ENCODE assay signal across 19 mouse cellular contexts in genomic region chr1:75561898-75562238, GRCm38 (mm10). TPM values are rescaled to one million over a fixed set of nuclear protein-coding genes. Genes with fewer than 3 reads are reported as not detected.
DNase-seq lines count a peak whose midpoint lies in the region; ATAC-seq and TF ChIP-seq lines count a peak whose summit lies in the region.
"Had no signal": no experiment of that assay in that cellular context is flagged by ENCODE, and none has a peak within 500 bp of the region (broad histone marks: within the 10 kb centered on the region; RNA-seq: fewer than 3 reads in every experiment).

No protein-coding gene starts in this region.

- no peak for DNase-seq in heart, postnatal 25 days (ENCODE audit: low spot score)
- no peak for DNase-seq in layer of hippocampus, adult 2 months (ENCODE audit: low spot score in 2 of 2)
- no peak for DNase-seq in layer of hippocampus, adult 9-10 months (ENCODE audit: low spot score)
- peak; percentile 40 to 48 for DNase-seq in right cerebral cortex, postnatal 10 days (ENCODE audit: low spot score in 2 of 2)
- DNase-seq in right cerebral cortex, postnatal 36 days (ENCODE audit: low spot score in 2 of 2) = no peak
- DNase-seq in lung, postnatal 36 days = no peak
- DNase-seq: embryo, embryonic 11 days; gastrocnemius, postnatal 36 days; kidney, adult 8-10 months; kidney, postnatal 14 days; layer of hippocampus, postnatal 36 days; liver, embryonic 13.5 days; lung, postnatal 4 days; right cerebral cortex, postnatal 4 days had no signal

- H3K27me3 ChIP-seq in heart, embryonic 15.5 days = no peaks in the 10 kb centered on the region
- H3K27me3 ChIP-seq: embryonic facial prominence, embryonic 15.5 days; limb, embryonic 13.5 days had no signal

- peak overlapping the region; percentile 70 for H3K27ac ChIP-seq in heart, embryonic 15.5 days
- H3K27ac ChIP-seq in layer of hippocampus, adult 2 months = peak overlapping the region; percentile 67
- H3K27ac ChIP-seq: embryonic facial prominence, embryonic 15.5 days; heart, embryonic 10.5 days; limb, embryonic 13.5 days; liver, embryonic 13.5 days had no signal

- no peak for TF ChIP-seq CTCF in layer of hippocampus, adult 2 months (conservative IDR thresholded peaks at IDR 0.05)

- ATAC-seq in heart, embryonic 15.5 days (replicated peaks; ENCODE audit: insufficient number of reproducible peaks, insufficient read depth, low FRiP score, low read depth) = no peak

- no peak overlapping the region for H3K4me2 ChIP-seq in heart, embryonic 15.5 days
- H3K4me2 ChIP-seq: embryonic facial prominence, embryonic 15.5 days; limb, embryonic 13.5 days; liver, embryonic 13.5 days; lung, embryonic 14.5 days had no signal

- no peaks in the 10 kb centered on the region for H3K9me3 ChIP-seq in heart, embryonic 15.5 days (replicated peaks)
- H3K9me3 ChIP-seq: heart, embryonic 10.5 days; liver, embryonic 13.5 days had no signal

- intact Hi-C loops in heart, postnatal 25 days (cut with DNase I) = loop anchor here (5.0 kb wide), 1 partner anchor 35 kb away; no protein-coding TSS in a partner anchor

- H3K36me3 ChIP-seq in heart, embryonic 15.5 days = peaks cover 11% of the 10 kb centered on the region; the same call in 1 of the 2 replicates
- H3K36me3 ChIP-seq: liver, embryonic 13.5 days had no signal

- peaks cover 53% of the 10 kb centered on the region for H3K4me1 ChIP-seq in heart, embryonic 15.5 days (replicated peaks)

- H3K4me3 ChIP-seq in heart, embryonic 15.5 days = no peak overlapping the region
- H3K4me3 ChIP-seq in layer of hippocampus, adult 2 months = no peak overlapping the region
- H3K4me3 ChIP-seq: embryonic facial prominence, embryonic 15.5 days; heart, embryonic 10.5 days; limb, embryonic 13.5 days; liver, embryonic 13.5 days had no signal

- 21% methylated on average over 1 of the region's 1 CpGs for WGBS in heart, embryonic 15.5 days

- H3K9ac ChIP-seq in heart, embryonic 15.5 days = no peak overlapping the region
- H3K9ac ChIP-seq: embryonic facial prominence, embryonic 15.5 days; limb, embryonic 13.5 days; liver, embryonic 13.5 days; lung, embryonic 14.5 days had no signal

RNA-seq across cellular contexts. Expression of gene Slc4a3, which starts 15.8 kb away (rescaled TPM):
- polyA plus RNA-seq in heart, embryonic 15.5 days (2015; fragmentation: Nextera tagmentation; extraction: Ambion mirVana) = 28.9 and 33.4 TPM in 2 replicates
- 100 to 1,000 TPM; 220 to 242 TPM for total RNA-seq in heart, postnatal 25 days (2021)
- total RNA-seq in layer of hippocampus, adult 2 months (2021) = 100 to 1,000 TPM; 106 to 110 TPM

RNA-seq across cellular contexts. Expression of gene Stk11ip, which starts 40.5 kb away (rescaled TPM):
- 10.4 and 15.8 TPM in 2 replicates for polyA plus RNA-seq in heart, embryonic 15.5 days (2015; fragmentation: Nextera tagmentation; extraction: Ambion mirVana)
- 1 to 10 TPM; 8.9 to 9.2 TPM for total RNA-seq in heart, postnatal 25 days (2021)
- total RNA-seq in layer of hippocampus, adult 2 months (2021) = 10 to 100 TPM; 25.6 to 27.4 TPM

RNA-seq across cellular contexts. Expression of gene Inha, which starts 55.0 kb away (rescaled TPM):
- 4.1 and 5.9 TPM in 2 replicates for polyA plus RNA-seq in heart, embryonic 15.5 days (2015; fragmentation: Nextera tagmentation; extraction: Ambion mirVana)
- 1 to 10 TPM; 4.8 to 5.0 TPM for total RNA-seq in heart, postnatal 25 days (2021)
- total RNA-seq in layer of hippocampus, adult 2 months (2021) = 10 to 100 TPM; 15.3 to 16.5 TPM

RNA-seq across cellular contexts. Expression of gene Obsl1, which starts 55.6 kb away (rescaled TPM):
- 95.1 and 122 TPM in 2 replicates for polyA plus RNA-seq in heart, embryonic 15.5 days (2015; fragmentation: Nextera tagmentation; extraction: Ambion mirVana)
- total RNA-seq in heart, postnatal 25 days (2021) = 100 to 1,000 TPM; 147 to 150 TPM
- total RNA-seq in layer of hippocampus, adult 2 months (2021) = 10 to 100 TPM; 20.6 to 25.9 TPM

Comparison
In these comparisons a context has a peak if more than half of its experiments do, and no peak if none do; other contexts are left out.
1. DNase-seq: peak in right cerebral cortex, postnatal 10 days (2 of 2); none in heart, postnatal 25 days (single experiment), layer of hippocampus, adult 2 months (0 of 2), layer of hippocampus, adult 9-10 months (single experiment), right cerebral cortex, postnatal 36 days (0 of 2) and lung, postnatal 36 days (single experiment).